Mouse (Mus musculus) MEL (cell line): ENCODE results near the gene Rgs9bp.

ENCODE experiments used
- CTCF ChIP-seq, 3 experiments: IDR thresholded peaks in 2 of 3; conservative IDR thresholded peaks in 1 of 3; 2 replicates each; pipeline ENCODE4 v1.5.1; 2011 to 2012; ENCODE audit warnings: low read length in 3 of 3, low read depth in 2 of 3, mild to moderate bottlenecking in 2 of 3, improper control_type of control experiment in 1 of 3, inconsistent platforms in 1 of 3, mixed read lengths in 1 of 3, moderate library complexity in 1 of 3; ENCODE audit not compliant: control insufficient read depth in 1 of 3, insufficient read depth in 1 of 3, poor library complexity in 1 of 3, severe bottlenecking in 1 of 3
- MAFK ChIP-seq: IDR thresholded peaks from 2 replicates; pipeline ENCODE4 v1.6.1; 2011; ENCODE audit warnings: low read depth, mild to moderate bottlenecking, low read length, improper control_type of control experiment, borderline replicate concordance
- NELFE ChIP-seq: IDR thresholded peaks from 2 replicates; pipeline ENCODE4 v1.6.1; 2011; ENCODE audit warnings: low read depth, low read length, improper control_type of control experiment
- TBP ChIP-seq: IDR thresholded peaks from 2 replicates; pipeline ENCODE4 v1.8.0; 2011; ENCODE audit warnings: low read depth, low read length, improper control_type of control experiment

DNA sequence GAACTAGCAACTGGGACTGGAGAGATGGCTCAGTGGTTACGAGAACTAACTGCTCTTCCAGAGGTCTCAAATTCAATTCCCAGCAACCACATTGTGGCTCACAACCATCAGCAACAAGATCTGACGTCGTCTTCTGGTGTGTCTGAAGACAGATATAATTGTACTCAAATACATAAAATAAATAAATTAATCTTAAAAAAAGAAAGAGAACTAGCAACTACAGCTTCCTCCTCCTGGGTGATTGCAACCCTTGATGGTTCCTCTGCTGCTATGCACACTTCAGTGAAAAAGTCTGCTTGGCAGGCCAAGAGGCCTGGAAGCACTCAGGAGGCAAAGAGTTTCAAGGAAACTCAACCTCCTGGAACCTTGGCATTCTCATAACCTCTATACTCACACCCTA, 55.4 kb downstream of the Rgs9bp start:
- TF ChIP-seq MAFK = no peak
- no peak for TF ChIP-seq TBP
- no peak for TF ChIP-seq CTCF (IDR thresholded peaks at IDR 0.05 in 2 of 3, conservative IDR thresholded peaks at IDR 0.05 in 1 of 3; ENCODE audit: control insufficient read depth in 1 of 3, insufficient read depth in 1 of 3, low read depth in 2 of 3, low read length in 3 of 3, poor library complexity in 1 of 3, severe bottlenecking in 1 of 3)
- no peak for TF ChIP-seq NELFE
